Mouse (Mus musculus) kidney, adult 2 months (tissue): Measurements from ENCODE around the gene C2cd5. TPM values are rescaled to one million over a fixed set of nuclear protein-coding genes. Genes with fewer than 3 reads are reported as not detected.
"Not testable (repeated sequence)": the region's sequence is repeated elsewhere in the genome, so short reads cannot be mapped to it uniquely, and the experiment has no call there.

ENCODE experiments used
- DNase-seq: peaks from one replicate; pipeline ENCODE4 v3.0.0; 2021
- H3K27ac ChIP-seq: fragments of 200-500 bp; 2 replicates; pipeline ENCODE4 v1.5.1; 2012; ENCODE audit warnings: low read depth, low read length, control low read depth, inconsistent platforms; ENCODE audit not compliant: insufficient read depth
- H3K27me3 ChIP-seq: fragments of 200-500 bp; replicated peaks from 2 replicates; pipeline ENCODE4 v1.6.1; 2012; ENCODE audit warnings: mild to moderate bottlenecking, moderate library complexity, low read length, inconsistent platforms; ENCODE audit not compliant: control insufficient read depth, insufficient read depth
- H3K36me3 ChIP-seq: fragments of 200-500 bp; 2 replicates; pipeline ENCODE4 v1.6.1; 2012; ENCODE audit warnings: mild to moderate bottlenecking, moderate library complexity, low read length, inconsistent platforms; ENCODE audit not compliant: control insufficient read depth, insufficient read depth
- H3K4me1 ChIP-seq: fragments of 200-500 bp; 2 replicates; pipeline ENCODE4 v1.6.1; 2011; ENCODE audit warnings: low read length; ENCODE audit not compliant: control insufficient read depth, insufficient read depth
- H3K4me3 ChIP-seq: fragments of 200-500 bp; 2 replicates; pipeline ENCODE4 v1.5.1; 2011; ENCODE audit warnings: mild to moderate bottlenecking, low read depth, low read length, control low read depth; ENCODE audit not compliant: insufficient read depth
- CTCF ChIP-seq: fragments of 200-500 bp; conservative IDR thresholded peaks from 2 replicates; pipeline ENCODE4 v1.5.1; 2011; ENCODE audit warnings: low read depth, mild to moderate bottlenecking, control low read depth, low read length, moderate library complexity, mixed read lengths; ENCODE audit not compliant: insufficient read depth, insufficient read length
- POLR2A ChIP-seq: fragments of 200-500 bp; IDR thresholded peaks from one replicate; pipeline ENCODE4 v1.6.1; 2011; ENCODE audit warnings: low read depth, low read length, control low read depth
- WGBS: fragments of 180-500 bp; shearing (Covaris S2); methylation state at CpG from one replicate; pipeline ENCODE4 v1.1.7; 2018; 5-methylcytosine and 5-hydroxymethylcytosine counted together
- polyA plus RNA-seq: library from polyadenylated mRNA; depleted of rRNA; stranded (reverse); fragments of >200 nt; gene quantifications from 2 replicates; pipeline ENCODE4 v1.2.3, GENCODE M21; 2012

The C2cd5 gene
- polyA plus RNA-seq, 1 experiment: 14.1 TPM

DNA sequence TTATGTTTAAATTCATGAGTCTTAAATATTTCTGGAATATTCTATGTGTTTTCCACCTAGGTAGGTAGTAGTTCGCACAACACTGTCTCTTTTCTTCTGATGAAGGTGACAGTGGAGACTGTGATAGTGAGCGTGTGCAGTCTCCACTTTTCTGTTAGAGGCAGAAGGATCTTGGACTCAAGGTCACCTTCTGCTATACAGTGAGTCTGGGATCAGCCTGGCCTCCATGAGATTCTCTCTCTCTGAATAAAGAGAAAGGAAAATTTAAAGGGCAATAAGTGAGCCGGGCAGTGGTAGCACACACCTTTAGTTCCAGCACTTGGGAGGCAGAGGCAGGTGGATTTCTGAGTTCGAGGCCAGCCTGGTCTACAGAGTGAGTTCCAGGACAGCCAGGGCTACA, 42.9 kb upstream of the C2cd5 start:
- no peaks in the 10 kb centered on the region for H3K36me3 ChIP-seq
- H3K27me3 ChIP-seq: no peaks in the 10 kb centered on the region
- WGBS: 92% methylated on average over 4 of the region's 4 CpGs
- H3K27ac ChIP-seq: no peak overlapping the region
- no peak overlapping the region for H3K4me3 ChIP-seq
- no peak for TF ChIP-seq POLR2A
- no peak for TF ChIP-seq CTCF
- DNase-seq: no peak
- peaks cover 15% of the 10 kb centered on the region; the same call in 1 of the 2 replicates for H3K4me1 ChIP-seq

DNA sequence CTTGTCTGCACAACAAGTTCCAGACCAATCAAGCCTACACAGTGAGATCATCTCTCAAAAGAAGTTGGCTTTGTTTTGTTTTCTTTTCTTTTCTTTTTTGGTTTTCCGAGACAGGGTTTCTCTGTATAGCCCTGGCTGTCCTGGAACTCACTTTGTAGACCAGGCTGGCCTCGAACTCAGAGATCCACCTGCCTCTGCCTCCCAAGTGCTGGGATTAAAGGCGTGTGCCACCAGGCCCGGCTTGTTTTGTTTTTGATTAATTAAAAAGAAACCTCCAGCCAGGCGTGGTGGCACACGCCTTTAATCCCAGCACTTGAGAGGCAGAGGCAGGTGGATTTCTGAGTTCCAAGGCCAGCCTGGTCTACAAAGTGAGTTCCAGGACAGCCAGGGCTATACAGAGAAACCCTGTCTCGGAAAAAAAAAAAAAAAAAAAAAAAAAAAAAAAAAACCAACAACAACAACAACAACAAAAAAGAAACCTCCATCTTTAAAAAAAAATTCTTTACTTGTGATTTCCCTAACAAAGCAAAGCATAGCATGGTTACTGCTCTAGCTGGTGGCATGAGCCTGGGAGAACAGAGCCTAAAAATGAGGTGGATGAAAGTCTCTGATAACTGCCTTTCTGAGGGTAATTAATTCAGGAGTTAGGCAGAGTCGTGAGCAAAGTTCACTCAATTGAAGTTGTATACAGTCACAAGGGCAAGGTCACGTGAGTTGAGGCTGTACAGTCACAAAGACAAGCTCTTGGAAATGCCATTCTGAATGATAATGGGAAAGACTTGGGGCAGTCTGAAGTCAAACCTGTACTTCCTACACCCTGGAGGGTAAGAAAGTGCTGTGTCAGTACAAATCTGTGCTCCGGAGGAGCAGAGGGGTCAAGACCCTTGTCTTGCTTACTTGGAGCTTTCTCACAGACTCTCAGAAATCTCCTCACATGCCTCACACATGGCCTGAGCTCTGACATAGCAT, 42.0 kb upstream of the C2cd5 start:
- peaks cover 15% of the 10 kb centered on the region; the same call in 1 of the 2 replicates for H3K4me1 ChIP-seq
- H3K36me3 ChIP-seq, H3K4me3 ChIP-seq, H3K27me3 ChIP-seq: not testable (repeated sequence)
- peak; percentile 78 for DNase-seq
- WGBS: 66% methylated on average over 10 of the region's 10 CpGs
- 0 out of 2 replicates have a peak overlapping the region, but pooled peaks have one; percentile 25 for H3K27ac ChIP-seq

DNA sequence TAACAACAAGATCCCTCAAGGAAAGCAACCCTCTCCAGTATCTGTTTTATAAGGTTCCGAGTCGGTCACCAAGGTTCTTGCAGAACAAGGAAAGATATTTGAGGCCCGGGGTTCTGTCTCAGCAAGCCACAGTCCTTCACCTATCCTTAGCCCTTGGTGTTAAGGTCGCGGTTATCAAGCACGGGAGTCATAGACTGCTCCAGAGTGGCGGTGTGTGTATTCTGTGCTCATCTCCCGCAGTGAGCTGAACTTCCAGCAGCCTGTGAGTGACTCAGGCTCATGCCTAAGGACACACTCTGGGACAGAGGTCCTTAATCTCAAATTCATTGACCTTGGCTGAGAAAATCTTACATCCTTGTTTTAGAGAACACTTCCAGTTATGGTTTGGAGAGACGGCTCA, 40.9 kb upstream of the C2cd5 start:
- DNase-seq: no peak
- Histone ChIP-seq H3K4me3 (no peak overlapping the region), H3K4me1 (peaks cover 15% of the 10 kb centered on the region; the same call in 1 of the 2 replicates), H3K27ac (no peak overlapping the region), H3K36me3 (no peaks in the 10 kb centered on the region), H3K27me3 (no peaks in the 10 kb centered on the region)
- WGBS: 81% methylated on average over 9 of the region's 9 CpGs
- TF ChIP-seq CTCF: no peak
- no peak for TF ChIP-seq POLR2A

DNA sequence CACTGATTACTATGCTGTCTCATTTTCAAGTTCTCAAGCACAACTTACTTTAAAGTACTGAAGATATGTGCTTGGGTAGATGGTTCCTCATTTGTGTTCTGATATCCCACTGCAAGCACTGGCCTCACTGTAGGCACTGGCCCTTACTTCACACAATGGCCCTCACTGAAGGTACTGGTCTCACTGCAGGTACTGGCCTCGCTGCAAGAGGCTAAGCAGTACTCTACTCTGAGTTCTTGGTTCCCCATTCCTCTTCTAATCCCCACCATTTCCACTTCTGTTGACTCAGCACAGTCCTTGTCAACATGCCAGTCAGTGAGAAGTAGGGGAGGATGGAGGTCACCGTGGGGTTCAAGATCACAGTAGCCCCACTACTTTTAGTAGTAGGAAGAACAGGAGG, 39.5 kb upstream of the C2cd5 start:
- no peak overlapping the region for H3K4me3 ChIP-seq
- DNase-seq: no peak
- H3K36me3 ChIP-seq: no peaks in the 10 kb centered on the region
- 88% methylated on average over 2 of the region's 2 CpGs for whole genome bisulfite sequencing
- no peak overlapping the region for H3K27ac ChIP-seq
- peaks cover 4% of the 10 kb centered on the region; the same call in 1 of the 2 replicates for H3K4me1 ChIP-seq
- TF ChIP-seq CTCF (no peak), POLR2A (no peak)
- H3K27me3 ChIP-seq: no peaks in the 10 kb centered on the region

DNA sequence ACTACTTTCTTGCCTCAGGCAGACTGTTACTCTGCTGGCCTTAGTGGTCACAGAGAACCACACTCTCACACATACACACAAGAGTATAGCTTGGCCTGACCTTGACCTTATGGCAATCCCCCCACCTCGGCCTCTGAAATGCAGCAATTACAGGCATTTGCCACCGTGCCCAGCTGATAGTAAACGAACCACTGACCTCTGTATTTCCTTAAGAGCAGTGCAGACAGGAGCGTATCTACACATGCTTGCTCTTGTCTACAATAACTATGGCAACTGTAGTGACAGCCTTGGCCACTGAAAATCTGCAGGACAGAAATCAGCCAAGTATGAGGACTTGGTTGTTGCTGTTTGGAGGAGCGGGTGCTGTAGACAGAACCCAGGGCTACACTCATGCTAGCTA, 37.4 kb upstream of the C2cd5 start:
- Histone ChIP-seq H3K4me1 (peaks cover 4% of the 10 kb centered on the region; the same call in 1 of the 2 replicates), H3K4me3 (no peak overlapping the region), H3K27me3 (no peaks in the 10 kb centered on the region), H3K27ac (no peak overlapping the region), H3K36me3 (no peaks in the 10 kb centered on the region)
- no peak for TF ChIP-seq CTCF
- no peak for TF ChIP-seq POLR2A
- WGBS: 75% methylated on average over 5 of the region's 5 CpGs
- DNase-seq: no peak

DNA sequence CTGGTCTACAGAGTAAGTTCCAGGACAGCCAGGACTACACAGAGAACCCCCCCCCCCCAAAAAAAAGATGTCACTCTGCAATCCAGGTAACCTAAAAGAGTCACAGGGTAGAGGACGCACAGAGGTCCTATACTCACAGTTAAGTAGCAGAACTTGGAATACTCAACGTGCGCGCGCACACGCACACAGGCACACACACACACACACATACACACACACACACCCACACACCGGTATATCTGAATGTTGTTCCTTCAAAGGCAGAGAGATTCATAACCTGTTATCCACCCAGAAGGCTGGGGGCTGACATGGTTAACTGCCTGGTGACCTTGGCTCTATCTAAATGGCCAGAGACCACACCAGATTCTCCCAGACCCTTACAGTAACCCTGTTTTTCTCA, 36.7 kb upstream of the C2cd5 start:
- Histone ChIP-seq H3K36me3 (no peaks in the 10 kb centered on the region), H3K4me3 (no peak overlapping the region), H3K4me1 (no peaks in the 10 kb centered on the region), H3K27me3 (no peaks in the 10 kb centered on the region), H3K27ac (no peak overlapping the region)
- TF ChIP-seq CTCF (no peak), POLR2A (no peak)
- no peak for DNase-seq
- WGBS: 98% methylated on average over 7 of the region's 7 CpGs

DNA sequence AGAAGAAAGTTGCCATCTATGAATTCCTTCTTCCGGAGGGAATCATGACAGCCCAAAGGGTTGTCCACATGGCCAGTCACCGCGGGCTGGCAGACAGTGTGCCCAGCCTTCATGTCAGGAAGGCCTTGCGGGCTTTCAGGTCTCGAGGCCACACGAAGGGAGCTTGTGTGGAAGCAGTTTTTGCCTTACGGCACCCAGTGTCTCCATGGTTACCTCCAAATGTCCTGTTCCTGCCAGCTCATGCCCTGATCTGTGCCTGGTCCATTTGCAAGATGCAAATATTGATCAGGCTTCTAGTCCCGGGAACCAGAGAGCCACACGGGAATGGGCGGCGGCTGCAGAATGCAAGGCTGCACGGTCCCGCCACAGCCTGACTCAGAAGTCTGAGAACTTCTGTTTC, 35.2 kb upstream of the C2cd5 start:
- no peak overlapping the region for H3K27ac ChIP-seq
- no peaks in the 10 kb centered on the region for H3K4me1 ChIP-seq
- H3K36me3 ChIP-seq: no peaks in the 10 kb centered on the region
- no peaks in the 10 kb centered on the region for H3K27me3 ChIP-seq
- TF ChIP-seq POLR2A: no peak
- no peak for TF ChIP-seq CTCF
- no peak for DNase-seq
- 88% methylated on average over 13 of the region's 13 CpGs for WGBS
- no peak overlapping the region for H3K4me3 ChIP-seq
